Mouse (Mus musculus) Muller cell, postnatal 12 days (primary cell): Measurements from ENCODE around the gene Snrk.

Experiments used
- DNase-seq: peaks from one replicate; pipeline ENCODE4 v3.0.0-alpha.2; 2015; ENCODE audit errors: inconsistent ontology term

Gene Snrk

GRCm38 (mm10) chr9:122117112-122117616 lies at the start of gene Snrk:
TSS of gene Snrk (plus strand) at chr9:122117266.
- DNase-seq: peak; percentile 92

GRCm38 (mm10) chr9:122067654-122068053 lies 49.4 kb upstream of the Snrk start:
- no peak for DNase-seq

GRCm38 (mm10) chr9:122069560-122070174 lies 47.4 kb upstream of the Snrk start:
- no peak for DNase-seq

- no peak for DNase-seq
Measured at GRCm38 (mm10) chr9:122073980-122074379, 43.1 kb upstream of the Snrk start.

GRCm38 (mm10) chr9:122074575-122074974 lies 42.5 kb upstream of the Snrk start:
- peak; percentile 74 for DNase-seq

- no peak for DNase-seq
Measured at GRCm38 (mm10) chr9:122078456-122078855, 38.6 kb upstream of the Snrk start.

- DNase-seq: no peak
Measured at GRCm38 (mm10) chr9:122083698-122084097, 33.4 kb upstream of the Snrk start.

GRCm38 (mm10) chr9:122084175-122084574 lies 32.9 kb upstream of the Snrk start:
- DNase-seq: peak; percentile 42

GRCm38 (mm10) chr9:122084636-122085035 lies 32.4 kb upstream of the Snrk start:
- DNase-seq: no peak

GRCm38 (mm10) chr9:122085055-122085454 lies 32.0 kb upstream of the Snrk start:
- peak; percentile 46 for DNase-seq

- peak; percentile 61 for DNase-seq
Measured at GRCm38 (mm10) chr9:122085550-122086205, 31.4 kb upstream of the Snrk start.

- no peak for DNase-seq
Measured at GRCm38 (mm10) chr9:122087086-122087485, 30.0 kb upstream of the Snrk start.

GRCm38 (mm10) chr9:122091171-122091570 lies 25.9 kb upstream of the Snrk start:
- DNase-seq: no peak

- DNase-seq: no peak
Measured at GRCm38 (mm10) chr9:122091782-122092228, 25.3 kb upstream of the Snrk start.

GRCm38 (mm10) chr9:122094171-122094570 lies 22.9 kb upstream of the Snrk start:
- no peak for DNase-seq

GRCm38 (mm10) chr9:122096822-122097511 lies 20.1 kb upstream of the Snrk start:
- DNase-seq: no peak

- DNase-seq: no peak
Measured at GRCm38 (mm10) chr9:122097535-122097934, 19.5 kb upstream of the Snrk start.

GRCm38 (mm10) chr9:122100584-122101127 lies 16.4 kb upstream of the Snrk start:
- no peak for DNase-seq

GRCm38 (mm10) chr9:122101196-122101595 lies 15.9 kb upstream of the Snrk start:
- no peak for DNase-seq

GRCm38 (mm10) chr9:122103550-122104284 lies 13.3 kb upstream of the Snrk start:
- no peak for DNase-seq

GRCm38 (mm10) chr9:122104285-122104829 lies 12.7 kb upstream of the Snrk start:
- no peak for DNase-seq
